Mouse (Mus musculus): ENCODE results near the gene Dnaic1.

The Dnaic1 gene

DNA sequence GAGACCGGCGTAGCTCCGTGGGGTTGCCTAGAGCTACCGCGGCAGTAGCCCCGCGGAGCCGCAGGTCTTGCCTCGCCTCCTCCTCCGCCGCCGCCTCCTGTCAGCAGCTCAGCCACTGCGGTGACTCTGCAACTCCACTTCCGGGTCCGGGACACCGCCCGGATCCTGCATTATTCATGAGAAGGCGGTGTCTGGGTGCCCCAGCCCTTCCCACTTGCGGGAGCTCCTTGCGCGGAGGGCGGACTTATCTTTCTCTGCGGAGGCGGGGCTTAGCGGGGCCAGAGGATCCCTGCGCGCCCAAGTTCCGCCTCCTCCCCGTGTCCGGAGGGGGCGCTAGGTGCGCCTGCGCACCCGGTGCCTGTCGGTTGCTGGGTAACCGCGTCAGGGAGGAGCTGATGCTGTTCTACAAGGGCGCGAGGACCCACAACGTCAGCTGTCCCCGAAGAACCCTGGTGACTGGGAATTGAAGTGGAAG, at the start of gene Dnaic1, which contains the start of gene Fam219a:
Dnaic1 (plus strand) TSS at position 365 of the 475 bp plus-strand sequence.
Fam219a (minus strand) TSS at position 128 of the 475 bp plus-strand sequence.
- DNase-seq, result peak; percentile 99

DNA sequence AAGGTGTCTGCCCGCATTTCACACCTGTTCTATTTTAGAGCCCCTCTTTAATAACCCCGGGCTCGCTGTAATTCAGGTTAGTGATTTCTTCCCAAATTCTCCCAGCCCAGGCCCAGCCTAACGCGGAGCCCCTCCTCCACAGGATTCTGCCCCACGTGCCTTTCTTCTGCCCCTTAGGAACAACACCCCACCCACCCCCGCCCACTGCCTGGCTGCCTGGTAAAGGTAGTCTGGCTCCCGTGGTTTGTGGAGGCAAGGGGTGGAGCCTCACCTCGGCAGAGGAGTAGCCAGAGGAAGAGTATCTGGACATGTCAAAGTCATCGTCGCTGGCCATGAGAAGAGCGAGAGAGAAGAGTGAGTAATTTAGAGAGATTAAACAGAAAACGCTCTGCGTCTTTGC, 48.9 kb upstream of the Dnaic1 start:
- DNase-seq, result no peak

DNA sequence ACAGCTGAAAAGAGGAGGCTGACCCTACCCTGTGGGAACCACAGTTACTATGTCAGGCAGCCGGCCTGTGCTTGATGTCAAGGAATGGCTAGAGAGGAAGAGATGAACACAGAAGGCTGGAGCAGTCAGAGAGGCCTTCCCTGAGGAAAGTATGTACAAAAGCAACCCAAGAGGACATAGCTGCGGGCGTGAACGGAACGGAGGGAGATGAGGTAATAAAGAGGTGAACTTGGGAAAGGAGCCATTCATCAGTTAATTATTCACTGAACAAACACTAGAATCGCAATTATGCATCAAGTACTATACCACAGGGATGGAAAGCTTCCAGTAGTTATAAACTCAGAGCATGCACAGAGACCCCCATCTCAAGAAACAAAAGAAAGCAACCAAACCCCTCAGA, 47.4 kb upstream of the Dnaic1 start:
- no peak for DNase-seq

DNA sequence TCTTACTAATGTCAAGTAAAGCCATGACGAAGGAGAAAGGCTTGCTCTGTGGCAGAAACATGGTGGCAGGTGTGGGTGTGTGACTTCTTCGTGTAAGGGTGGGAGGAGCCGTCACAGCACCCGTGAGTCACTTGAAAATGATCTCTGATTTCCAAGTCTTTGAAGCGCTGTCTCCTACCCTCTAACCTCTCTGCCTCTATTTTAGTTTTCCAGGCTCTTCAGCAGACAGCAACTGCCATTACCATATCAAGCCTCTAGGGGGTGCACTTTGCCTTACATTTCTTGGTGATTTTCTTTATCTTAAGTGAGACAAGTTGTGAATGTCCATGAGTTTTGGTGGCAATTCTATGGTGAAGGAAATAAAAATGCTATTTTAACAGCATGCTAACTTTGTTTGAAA, 46.8 kb upstream of the Dnaic1 start:
- DNase-seq, result peak; percentile 54

DNA sequence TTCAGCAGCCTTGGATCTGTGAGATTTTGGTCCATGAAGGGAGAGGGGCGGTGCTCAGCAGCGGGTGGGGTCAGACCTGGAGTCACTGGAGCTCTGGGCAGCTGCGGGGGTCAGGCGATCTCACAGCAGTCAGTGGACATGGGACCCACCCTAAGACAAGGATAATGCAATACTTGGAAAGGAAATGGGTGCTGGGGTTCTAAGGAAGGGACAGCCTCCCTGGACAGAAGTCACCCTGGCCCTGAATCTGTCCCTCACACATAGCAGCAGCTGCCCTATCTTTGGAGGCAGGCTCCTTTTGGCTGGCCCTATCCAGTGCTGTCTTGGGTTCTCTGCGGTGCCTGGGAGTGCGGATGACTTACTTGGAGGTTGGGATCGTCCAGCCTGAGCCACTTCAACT, 45.7 kb upstream of the Dnaic1 start:
- DNase-seq, result no peak

DNA sequence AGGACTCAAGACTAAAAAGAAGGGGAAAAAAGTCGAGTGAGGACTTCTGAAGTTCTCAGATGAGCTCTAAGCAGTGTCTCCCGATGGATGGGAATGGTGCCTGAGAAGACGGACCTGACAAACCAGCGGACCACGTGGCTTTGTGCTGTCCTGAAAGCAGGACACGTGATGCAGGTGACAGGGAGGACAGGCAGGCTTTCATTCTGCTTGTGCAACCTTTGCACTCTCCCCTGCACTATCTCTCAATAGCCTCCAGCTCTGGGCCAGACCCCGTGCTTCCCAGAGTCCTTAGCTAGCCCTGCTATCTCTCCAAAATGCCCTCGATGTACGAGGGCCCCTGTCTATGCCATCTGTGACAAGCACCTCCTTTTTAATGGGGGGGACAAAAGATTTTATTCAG, 44.7 kb upstream of the Dnaic1 start:
- no peak for DNase-seq

DNA sequence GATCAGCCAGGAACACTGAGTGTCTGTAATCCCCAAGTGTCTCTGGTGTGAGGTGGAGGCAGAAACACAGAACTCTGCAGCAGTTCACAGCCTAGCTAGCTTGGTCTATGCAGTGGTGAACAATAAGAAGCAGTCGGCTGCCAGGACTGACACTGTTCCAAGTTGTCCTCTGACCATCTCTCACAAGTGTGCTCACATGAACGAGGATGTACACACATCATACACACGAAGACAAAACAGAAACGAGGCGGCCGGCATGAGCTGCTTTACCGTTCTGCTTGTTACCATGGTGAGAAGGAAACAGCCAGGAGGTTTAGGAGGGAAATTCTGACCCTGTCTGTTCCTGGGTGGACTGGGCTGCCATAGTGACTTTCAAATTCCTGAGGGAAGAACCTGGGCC, 43.0 kb upstream of the Dnaic1 start:
- no peak for DNase-seq

DNA sequence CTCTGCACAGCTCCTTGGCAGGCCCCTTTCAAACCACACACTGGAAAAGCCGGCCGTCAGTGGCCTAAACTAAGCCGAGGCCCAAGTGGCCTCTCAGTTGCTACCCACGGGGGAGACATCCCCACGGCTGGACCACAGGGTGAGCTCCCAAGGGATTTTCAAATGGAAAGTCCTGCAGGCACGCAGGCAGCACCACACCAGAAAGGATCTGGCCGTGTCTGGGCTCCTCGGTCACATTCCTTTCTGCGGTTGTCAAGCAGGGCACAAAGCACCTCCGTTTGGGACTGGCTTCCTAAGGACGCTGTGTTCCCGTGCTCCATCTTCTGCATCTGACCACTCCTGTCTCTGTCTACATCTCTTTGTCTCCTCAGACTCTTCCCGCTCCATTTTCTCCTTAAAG, 42.5 kb upstream of the Dnaic1 start:
- DNase-seq, result no peak

DNA sequence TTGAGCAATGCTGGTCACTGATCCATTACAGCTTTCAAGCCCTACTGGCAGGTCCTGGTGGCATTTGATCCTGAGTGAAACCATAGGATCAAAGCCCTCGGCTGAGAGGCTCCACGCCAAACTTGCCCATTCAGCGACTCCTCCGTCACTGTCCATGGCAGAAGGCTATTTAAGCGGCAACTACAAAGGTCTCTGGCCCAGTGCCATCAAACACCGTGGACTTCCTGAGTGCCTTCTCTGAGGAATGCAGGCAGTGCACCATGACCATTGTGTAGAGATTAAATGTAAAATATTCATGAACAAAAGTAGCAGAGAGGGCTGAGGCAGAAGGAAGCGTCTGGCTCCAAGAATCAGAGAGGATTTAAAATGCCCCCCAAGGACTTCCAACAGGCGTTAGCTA, 41.6 kb upstream of the Dnaic1 start:
- peak; percentile 88 for DNase-seq

DNA sequence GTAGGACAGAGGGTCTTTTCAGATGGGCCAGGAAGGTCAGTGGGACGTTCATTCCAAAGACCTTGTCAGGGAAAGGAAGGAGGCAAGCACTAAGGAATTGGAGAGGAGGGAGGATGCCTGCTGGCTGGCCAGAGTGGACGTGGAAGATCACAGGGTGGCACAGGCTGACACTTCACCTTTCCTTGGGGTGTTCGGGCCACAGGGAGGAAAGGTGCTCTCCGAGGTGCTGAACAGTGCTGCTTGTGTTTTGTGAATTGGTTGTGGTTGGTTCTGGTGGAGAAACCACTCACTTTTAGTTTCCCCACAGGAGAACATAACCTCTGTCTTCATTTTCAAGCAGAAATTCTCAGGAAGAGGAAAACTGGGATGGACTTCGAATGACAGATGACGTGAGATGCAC, 37.2 kb upstream of the Dnaic1 start:
- peak; percentile 44 for DNase-seq

DNA sequence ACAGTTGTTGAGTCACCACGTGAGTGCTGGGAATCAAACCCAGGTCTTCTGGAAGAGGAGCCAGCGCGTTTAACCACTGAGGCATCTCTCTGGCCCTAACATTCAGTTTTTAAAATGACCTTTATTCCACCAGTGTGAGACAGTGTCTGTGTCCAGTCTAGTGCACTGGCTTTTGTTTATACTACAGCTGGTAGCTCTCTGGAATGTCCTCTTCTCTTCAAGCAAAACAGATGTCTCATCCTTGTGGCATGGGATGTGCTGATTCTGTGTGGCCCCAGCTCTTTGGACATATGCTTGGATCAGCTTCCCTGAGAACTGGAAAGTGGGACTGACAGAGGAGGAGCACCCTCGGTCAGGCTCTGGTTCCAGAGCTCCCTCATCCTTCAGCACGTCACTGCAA, 34.7 kb upstream of the Dnaic1 start:
- no peak for DNase-seq

DNA sequence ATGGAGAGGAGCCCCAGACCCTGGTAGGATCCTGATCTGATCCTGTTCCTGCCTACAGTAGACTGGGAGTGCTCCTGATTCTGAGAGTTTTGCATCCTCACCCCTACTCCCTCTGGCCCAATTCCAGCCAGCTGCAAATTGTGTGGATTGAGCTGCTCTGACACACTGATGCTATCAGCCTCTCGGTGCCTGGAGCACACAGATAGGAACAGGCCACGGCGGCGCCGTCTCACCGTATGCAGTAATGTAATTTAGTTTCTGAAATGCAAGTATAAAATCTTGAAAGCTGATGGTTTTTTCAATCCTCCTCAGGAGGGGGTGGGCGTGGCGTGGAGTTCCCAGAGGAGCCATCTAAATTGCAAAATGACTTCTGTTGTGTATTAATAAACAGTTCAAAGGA, 27.4 kb upstream of the Dnaic1 start:
- no peak for DNase-seq

DNA sequence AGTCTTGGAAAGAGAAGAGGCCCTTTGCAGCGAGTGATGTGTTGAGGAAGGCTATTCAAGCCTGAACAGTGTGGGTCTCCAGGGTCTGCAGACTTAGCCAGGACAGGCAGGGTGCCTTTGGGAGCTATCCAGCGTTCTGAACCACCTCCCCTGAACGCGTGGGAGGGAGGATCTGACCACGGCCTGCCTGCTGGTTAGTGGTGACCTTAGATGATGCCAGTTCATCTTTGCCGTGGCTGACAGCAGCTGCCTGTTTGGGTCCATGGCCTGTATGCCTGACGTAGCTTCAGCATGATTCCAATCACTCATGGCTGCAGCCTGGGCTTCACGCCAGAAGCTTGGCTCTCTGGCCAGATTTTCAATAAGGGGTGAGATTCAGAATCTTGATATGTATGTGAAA, 23.6 kb upstream of the Dnaic1 start:
- peak; percentile 60 for DNase-seq

DNA sequence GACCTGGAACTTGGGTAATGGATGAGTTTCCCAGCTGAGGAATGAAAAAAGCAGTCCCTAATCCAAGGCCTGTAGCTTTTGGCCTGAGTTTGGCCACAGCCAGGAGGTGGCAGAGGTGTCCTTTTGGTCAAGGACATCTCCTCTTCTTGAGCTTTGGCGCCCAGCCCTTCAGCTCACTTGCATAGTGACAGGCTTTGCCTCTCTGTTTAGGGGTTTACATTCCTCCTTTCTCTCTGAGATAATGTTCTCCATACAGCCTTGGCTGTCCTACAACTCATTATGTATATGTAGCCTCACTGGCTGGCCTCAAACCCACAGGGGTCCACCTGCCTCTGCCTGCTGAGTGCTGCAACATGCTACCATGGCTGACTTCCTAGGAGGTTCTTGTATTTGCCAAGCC, 22.5 kb upstream of the Dnaic1 start:
- no peak for DNase-seq

DNA sequence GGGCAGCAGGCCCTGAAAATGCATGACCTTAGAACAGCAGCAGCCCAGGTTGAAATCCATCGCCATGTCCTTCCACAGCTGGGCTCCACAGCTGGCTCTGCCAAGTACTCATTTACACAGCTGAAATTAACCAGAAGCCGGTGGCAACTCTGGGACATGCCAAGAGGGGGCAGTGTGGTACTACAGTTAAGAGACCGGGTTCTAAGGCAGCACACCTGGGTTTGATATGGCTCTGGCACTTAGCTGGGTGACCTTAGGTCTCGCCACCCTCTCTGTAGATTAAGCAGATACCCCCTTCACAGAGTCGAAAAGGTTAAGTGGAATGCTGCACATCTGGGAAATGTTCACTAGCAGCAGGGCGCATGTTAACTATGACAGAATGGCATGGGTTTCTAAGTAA, 17.0 kb upstream of the Dnaic1 start:
- DNase-seq, result peak; percentile 84

DNA sequence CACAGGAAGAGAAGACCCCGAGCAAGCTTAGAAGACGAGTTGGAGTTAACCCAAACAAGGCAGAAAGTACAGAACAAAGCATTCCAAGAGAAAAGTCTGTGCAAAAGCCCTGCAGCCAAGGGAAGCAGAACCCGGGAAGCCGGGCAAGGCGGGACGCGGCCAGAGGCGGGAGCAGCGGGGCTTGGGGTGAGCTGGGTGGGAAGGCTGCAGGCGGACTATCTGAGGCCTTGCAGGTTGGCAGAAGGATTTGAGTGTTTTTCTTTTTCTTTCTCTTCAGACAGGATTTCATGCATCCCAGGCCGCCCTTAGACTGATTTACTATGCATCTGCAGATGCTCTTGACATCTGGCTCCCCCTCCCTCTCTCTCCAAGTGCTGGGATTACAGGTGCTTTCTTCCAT, 16.5 kb upstream of the Dnaic1 start:
- no peak for DNase-seq

DNA sequence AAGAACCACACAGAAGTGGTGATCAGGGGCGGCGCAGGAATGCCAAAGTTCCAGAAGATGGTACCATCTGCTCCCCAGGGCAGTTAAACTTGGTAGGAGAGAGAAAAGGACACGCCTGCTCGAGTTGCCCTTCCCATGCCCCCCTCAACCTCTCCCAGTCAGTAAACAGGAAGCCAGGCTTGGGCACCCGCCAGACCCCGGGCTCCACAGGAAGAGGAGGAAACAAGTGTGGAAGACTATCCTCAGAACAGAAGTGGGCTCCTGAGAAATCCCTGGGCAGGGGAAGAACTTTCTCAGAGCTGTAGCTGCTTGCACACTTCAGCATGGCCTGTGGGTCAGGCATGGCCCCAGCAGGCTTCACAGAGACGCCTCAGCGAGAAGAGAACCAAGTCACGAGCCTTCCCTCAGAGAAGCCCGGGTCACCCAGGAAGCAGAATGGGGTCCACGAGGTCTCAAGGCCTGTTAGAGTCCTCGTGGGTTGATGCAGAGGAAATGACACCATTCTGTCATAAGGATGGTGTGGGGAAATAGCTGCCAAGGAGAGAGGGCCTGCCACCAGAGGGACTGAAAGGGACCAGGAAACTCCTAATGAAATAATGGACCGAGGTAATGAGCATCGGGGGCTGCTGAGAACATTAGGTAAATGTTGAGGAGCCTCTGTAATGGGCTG, 14.4 kb upstream of the Dnaic1 start:
- peak; percentile 87 for DNase-seq

DNA sequence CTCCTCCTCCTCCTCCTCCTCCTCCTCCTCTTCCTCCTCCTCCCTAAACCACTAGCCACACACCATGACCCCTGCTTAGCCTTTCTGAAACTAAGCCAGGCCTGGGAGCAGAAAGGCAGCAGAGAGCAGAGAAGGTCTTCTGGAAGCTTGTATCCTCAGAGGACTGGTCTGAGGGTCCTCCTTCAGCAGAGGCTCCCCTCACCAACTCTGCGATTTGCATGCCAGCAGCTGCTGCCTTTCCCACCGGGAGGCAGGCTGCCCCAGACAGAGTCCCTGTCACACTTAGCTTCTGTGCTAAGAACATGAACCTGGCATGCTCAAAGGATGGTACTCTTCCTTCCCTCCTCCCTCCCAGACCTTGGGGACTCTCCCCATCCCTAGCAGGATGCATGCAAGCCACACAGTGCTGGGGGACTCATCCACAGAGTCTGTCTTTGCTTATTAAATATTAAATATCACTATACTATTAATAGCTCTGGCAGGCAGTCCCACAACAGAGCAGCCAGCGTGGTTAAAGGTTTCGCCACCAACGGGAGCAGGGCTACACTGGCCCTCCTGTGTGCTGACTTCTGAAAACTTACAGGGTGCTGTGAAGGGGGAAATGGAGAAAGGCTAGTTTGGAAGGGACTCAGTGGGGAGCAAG, 13.1 kb upstream of the Dnaic1 start:
- no peak for DNase-seq

DNA sequence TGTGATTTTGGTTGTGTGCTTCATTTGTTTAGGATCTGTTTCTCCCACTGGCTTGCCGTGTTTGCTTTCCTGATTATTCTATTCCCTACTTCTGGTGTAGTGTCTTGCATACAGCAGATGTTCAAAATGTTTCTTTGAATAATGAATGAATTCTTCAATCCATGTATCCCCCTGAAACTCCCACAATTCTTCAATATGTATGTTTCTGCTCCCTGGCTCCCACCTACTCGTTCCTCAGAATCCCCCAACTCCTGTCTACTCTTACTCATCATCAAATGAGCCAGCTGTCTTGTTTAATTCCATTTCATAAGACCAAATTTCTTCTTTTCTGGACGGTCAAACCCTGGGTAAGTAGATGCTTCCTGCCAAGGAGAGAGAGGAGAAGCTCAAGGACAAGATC, 12.5 kb upstream of the Dnaic1 start:
- no peak for DNase-seq

DNA sequence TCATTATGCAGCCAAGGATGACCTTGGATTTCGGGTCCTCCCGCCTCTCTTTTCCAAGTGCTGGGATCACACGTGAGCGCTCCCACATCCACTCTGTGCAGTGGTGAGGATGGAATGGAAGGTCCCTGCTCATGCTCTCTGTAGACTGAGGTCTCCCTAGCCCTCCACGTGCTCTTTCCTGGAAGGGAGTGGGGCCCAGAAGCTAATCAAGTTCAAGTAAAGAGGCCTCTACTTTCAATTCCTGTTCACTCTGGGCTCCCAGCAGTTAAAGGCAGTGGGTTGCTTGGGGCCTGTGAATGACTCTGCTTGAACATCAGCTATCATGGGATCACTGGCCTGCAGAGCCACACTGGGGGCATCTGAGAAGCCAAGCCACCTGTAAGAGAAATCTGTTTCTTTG, 6.3 kb upstream of the Dnaic1 start:
- DNase-seq, result no peak

DNA sequence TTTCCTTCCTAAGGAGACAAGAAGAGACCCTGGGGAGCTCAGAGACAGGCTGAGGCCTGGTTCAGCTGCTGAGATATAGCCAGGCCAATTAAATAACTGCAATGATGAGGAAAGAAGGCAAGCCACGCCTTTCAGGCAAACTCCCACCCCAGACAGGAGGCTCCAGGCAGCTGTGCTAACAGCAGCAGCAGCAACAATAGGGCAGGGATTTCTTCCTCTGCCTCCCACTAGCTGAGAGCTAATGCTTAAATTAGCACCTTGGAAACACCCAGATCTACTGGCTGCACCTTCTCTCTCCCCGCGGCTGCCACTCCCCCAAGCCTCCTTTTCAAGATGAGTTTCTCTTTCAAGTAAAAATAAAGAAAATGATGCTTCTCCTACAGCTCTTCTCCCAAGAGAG, 3.5 kb upstream of the Dnaic1 start:
- no peak for DNase-seq

DNA sequence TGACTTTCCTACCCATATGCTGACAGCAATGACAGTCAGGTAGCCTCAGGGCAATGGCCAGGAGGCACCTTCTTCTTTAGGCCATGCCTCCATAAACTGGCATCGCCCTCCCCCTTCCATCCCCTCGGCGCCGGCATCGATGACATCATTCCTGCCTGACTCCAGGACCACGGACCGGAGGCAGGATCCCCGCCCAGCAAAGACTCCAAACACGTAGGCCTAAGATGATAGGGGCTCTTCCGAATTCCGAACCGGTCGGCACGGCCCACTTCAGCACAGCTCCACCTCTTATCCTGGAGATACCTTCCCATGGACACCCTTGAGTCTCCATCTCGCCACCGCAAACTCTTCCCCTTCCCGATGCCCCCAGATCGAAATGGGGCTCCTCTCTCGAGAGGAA, 1.3 kb upstream of the Dnaic1 start:
- peak; percentile 53 for DNase-seq

DNA sequence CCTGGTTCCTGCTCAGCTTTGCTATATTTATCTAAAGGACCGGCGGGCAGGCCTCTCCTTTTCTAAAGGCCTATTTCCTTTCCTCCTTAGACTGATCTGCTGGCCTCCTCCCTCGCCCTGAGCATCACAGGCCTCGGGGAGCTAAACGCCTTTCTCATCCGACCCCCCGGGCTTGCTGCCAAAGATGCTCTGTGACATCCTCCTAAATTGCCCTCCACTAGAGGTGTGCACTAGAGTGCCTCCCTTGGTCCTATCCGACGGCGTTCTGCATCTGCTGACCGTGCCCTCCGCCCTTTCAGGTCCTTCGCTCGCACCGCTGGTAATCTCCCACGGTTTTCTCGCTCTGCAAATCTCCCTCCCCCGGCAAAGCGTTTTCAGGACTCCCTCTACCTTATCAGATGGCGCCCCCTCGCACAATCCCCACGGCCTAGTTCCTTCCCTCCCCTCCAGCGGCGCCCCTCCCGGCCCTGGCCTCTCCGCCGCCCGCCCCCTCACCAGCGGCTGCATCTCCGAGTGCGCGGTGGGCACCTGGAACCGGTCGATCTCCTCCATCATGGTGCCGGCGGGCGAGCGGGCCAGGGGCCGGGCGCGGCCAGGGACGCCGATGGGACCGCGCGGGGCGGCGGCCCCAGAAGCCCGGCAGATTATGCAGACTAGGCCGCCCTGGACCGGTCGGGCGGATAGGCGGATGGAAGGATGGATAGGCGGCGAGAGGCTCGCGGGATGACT, 729 bp upstream of the Dnaic1 start:
- DNase-seq, result peak; percentile 46

DNA sequence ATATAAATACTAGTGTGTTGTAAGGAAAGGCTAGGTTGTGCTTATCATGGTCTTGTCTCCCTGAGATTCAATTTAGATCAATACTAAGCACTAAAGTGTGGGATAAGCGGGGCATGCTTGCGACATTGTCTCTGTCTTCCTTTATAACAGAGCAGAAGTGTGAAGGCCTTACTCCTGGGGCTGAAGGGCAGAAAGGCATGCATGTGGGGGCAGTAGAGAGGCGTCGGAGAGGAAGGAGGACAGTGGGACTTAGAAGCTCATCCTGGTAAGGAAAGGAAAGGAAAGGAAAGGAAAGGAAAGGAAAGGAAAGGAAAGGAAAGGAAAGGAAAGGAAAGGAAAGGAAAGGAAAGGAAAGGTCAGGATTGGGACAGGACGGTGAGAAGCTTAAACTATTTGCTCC, 1.9 kb downstream of the Dnaic1 start:
- no peak for DNase-seq

Data from kidney, postnatal 14 days (tissue).